Mouse (Mus musculus) kidney, postnatal 14 days (tissue): ENCODE measurements around the gene Olfr1509.
"Not testable (repeated sequence)": the region's sequence is repeated elsewhere in the genome, so short reads cannot be mapped to it uniquely, and the experiment has no call there.

Experiments
- DNase-seq: peaks from one replicate; pipeline ENCODE4 v3.0.0; 2022; ENCODE audit warnings: mixed read lengths

The Olfr1509 gene

GRCm38 (mm10) chr14:52442690-52443089 is at the start of gene Olfr1509:
TSS of gene Olfr1509 (plus strand) at chr14:52442990.
- no peak for DNase-seq

- no peak for DNase-seq
Observed at GRCm38 (mm10) chr14:52397279-52397678, 45.5 kb upstream of the Olfr1509 start, which contains the start of gene Olfr1511. TSS of gene Olfr1511 (minus strand) at chr14:52397379.

GRCm38 (mm10) chr14:52410142-52410919 is 32.5 kb upstream of the Olfr1509 start:
- DNase-seq, result not testable (repeated sequence)

GRCm38 (mm10) chr14:52414273-52414672 is 28.5 kb upstream of the Olfr1509 start, which contains the start of gene Olfr1510:
TSS of gene Olfr1510 (minus strand) at chr14:52414373.
- no peak for DNase-seq

GRCm38 (mm10) chr14:52427686-52428085 is 15.1 kb upstream of the Olfr1509 start:
- DNase-seq, result no peak

GRCm38 (mm10) chr14:52451138-52451537 is 8.3 kb downstream of the Olfr1509 start:
- DNase-seq, result no peak

GRCm38 (mm10) chr14:52461928-52462327 is 19.1 kb downstream of the Olfr1509 start:
- no peak for DNase-seq

GRCm38 (mm10) chr14:52465738-52466137 is 22.9 kb downstream of the Olfr1509 start:
- DNase-seq, result no peak

- no peak for DNase-seq
Observed at GRCm38 (mm10) chr14:52467395-52467794, 24.6 kb downstream of the Olfr1509 start, which contains the start of gene Olfr1508. TSS of gene Olfr1508 (minus strand) at chr14:52467495.

GRCm38 (mm10) chr14:52495516-52495915 is 52.7 kb downstream of the Olfr1509 start, which contains the start of gene Olfr1507:
TSS of gene Olfr1507 (minus strand) at chr14:52495749.
- no peak for DNase-seq
